Mouse (Mus musculus) small intestine, adult 2 months (tissue): ENCODE measurements around the gene Ambra1.

Experiments
- CTCF ChIP-seq: fragments of 200-500 bp; IDR thresholded peaks from 2 replicates; pipeline ENCODE4 v1.5.1; 2012; ENCODE audit warnings: low read depth, mild to moderate bottlenecking, control low read depth, inconsistent platforms, low read length, moderate library complexity, mixed read lengths; ENCODE audit not compliant: insufficient replicate concordance, insufficient read length; ENCODE audit errors: extremely low read depth
- POLR2A ChIP-seq: fragments of 200-500 bp; IDR thresholded peaks from 2 replicates; pipeline ENCODE4 v1.6.1; 2012; ENCODE audit warnings: low read depth, mild to moderate bottlenecking, control low read depth, inconsistent platforms, low read length, moderate library complexity

- no peak for TF ChIP-seq POLR2A
- no peak for TF ChIP-seq CTCF
Measured at GRCm38 (mm10) chr2:91689452-91689851, 40.5 kb upstream of the Ambra1 start.
